Mouse (Mus musculus): ENCODE results near the gene Gmip. TPM values are rescaled to one million over a fixed set of nuclear protein-coding genes. Genes with fewer than 3 reads are reported as not detected.

Gene Gmip
- total and polyA plus RNA-seq, 3 experiments: 25.4 to 81.8 (median 48.1) TPM

DNA sequence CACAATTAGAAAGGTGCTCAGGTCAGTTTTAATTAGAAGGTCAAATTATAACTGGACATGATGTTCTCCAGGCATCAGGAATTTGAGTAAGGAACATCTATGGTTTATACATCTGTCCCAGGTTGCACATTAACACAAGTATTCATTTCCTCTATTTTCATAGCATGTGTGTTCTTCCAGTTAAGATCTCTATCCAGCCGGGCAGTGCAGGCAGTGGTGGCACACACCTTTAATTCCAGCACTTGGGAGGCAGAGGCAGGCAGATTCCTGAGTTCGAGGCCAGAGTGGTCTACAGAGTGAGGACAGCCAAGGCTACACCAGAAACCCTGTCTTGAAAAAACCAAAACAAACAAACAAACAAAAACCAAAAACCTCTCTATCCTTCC lies 33.3 kb upstream of the Gmip start:
- H3K27ac ChIP-seq (ENCODE audit: insufficient read depth, low read depth): no peak overlapping the region
- peak overlapping the region; percentile 32; the same call in 1 of the 2 replicates for H3K4me2 ChIP-seq (ENCODE audit: insufficient read depth, low read depth, poor library complexity, severe bottlenecking)
- peaks cover 9 to 28% of the 10 kb centered on the region in 2 experiments for H3K36me3 ChIP-seq (replicated peaks in 1 of 2; ENCODE audit: control insufficient read depth in 1 of 2, insufficient read depth in 1 of 2, low read length in 1 of 2)
- no peaks in the 10 kb centered on the region for H3K27me3 ChIP-seq (replicated peaks)
- dilution Hi-C loops (cut with MboI; ENCODE audit: extremely low pct_ligation_motif_present, extremely low pct_unique_long_range_greater_than_20kb, low sequenced_read_pairs) (no loop called here), in situ Hi-C loops (cut with MboI; ENCODE audit: low pct_ligation_motif_present, low pct_unique_long_range_greater_than_20kb, low sequenced_read_pairs) (no loop called here)
- H3K79me2 ChIP-seq (replicated peaks; ENCODE audit: control insufficient read depth, extremely low read depth, insufficient read depth, poor library complexity, severe bottlenecking): peaks cover 38% of the 10 kb centered on the region
- H3K4me1 ChIP-seq (ENCODE audit: control insufficient read depth in 1 of 2, insufficient read depth in 2 of 2): peaks cover 5 to 28% of the 10 kb centered on the region in 2 experiments
- H3K4me3 ChIP-seq (replicated peaks in 1 of 3; ENCODE audit: low read depth in 2 of 3, low read length in 2 of 3, poor library complexity in 1 of 3): peak overlapping the region; percentile 11 to 90 (median 38)
- no peaks in the 10 kb centered on the region for H3K9me3 ChIP-seq (replicated peaks; ENCODE audit: low read length)
- no peak for DNase-seq (ENCODE audit: extremely low read depth)
- no peak for TF ChIP-seq USF2 (conservative IDR thresholded peaks at IDR 0.05; ENCODE audit: low read depth, low read length)
- H3K9ac ChIP-seq (ENCODE audit: insufficient read depth, low read depth): no peak overlapping the region

DNA sequence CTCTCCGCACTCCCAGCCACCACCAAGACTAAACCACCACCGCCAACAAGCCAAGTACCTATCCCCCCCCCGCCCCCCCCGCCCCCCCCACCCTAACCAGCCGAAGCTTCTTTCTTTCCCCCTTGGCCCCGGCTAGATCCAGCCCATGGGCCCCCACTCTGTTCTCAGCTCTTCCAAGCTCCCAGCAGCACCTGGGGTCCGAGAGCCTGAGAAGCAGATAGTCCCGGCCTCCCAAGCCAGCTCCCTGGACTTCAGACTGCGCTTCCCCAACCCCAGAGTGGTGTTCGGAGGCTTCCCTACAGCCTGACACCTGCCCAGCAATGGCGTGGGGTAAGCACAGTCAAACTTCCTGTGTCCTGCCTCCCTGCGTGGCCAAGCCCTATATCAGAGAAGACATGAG lies 31.4 kb upstream of the Gmip start:
- TF ChIP-seq MEF2A (IDR thresholded peaks at IDR 0.05; ENCODE audit: borderline replicate concordance, low read depth, low read length): no peak
- no peak for TF ChIP-seq TCF12 (IDR thresholded peaks at IDR 0.05; ENCODE audit: low read depth, low read length)
- no peak for TF ChIP-seq BHLHE40 (IDR thresholded peaks at IDR 0.05; ENCODE audit: low read depth, low read length)
- TF ChIP-seq RCOR1 (conservative IDR thresholded peaks at IDR 0.05; ENCODE audit: low read depth, low read length): no peak
- no peak for TF ChIP-seq EP300 (IDR thresholded peaks at IDR 0.05; ENCODE audit: low read length)
- TF ChIP-seq JUND (conservative IDR thresholded peaks at IDR 0.05; ENCODE audit: low read depth, low read length): no peak
- no peak for TF ChIP-seq MYC (IDR thresholded peaks at IDR 0.05; ENCODE audit: low read depth, low read length)
- no peak for TF ChIP-seq USF1 (IDR thresholded peaks at IDR 0.05; ENCODE audit: low read depth, low read length)
- TF ChIP-seq MXI1 (IDR thresholded peaks at IDR 0.05; ENCODE audit: low read depth, low read length): no peak
- TF ChIP-seq ELF1 (IDR thresholded peaks at IDR 0.05; ENCODE audit: low read depth, low read length): no peak
- no peak for TF ChIP-seq ZKSCAN1 (IDR thresholded peaks at IDR 0.05; ENCODE audit: borderline replicate concordance, low read depth, low read length)
- no peak for TF ChIP-seq RAD21 (IDR thresholded peaks at IDR 0.05; ENCODE audit: low read depth, low read length)
- no peak for TF ChIP-seq ETS1 (conservative IDR thresholded peaks at IDR 0.05; ENCODE audit: low read depth, low read length)
- no peak for TF ChIP-seq IRF4 (IDR thresholded peaks at IDR 0.05; ENCODE audit: low read depth, low read length)
- no peak for TF ChIP-seq USF2 (conservative IDR thresholded peaks at IDR 0.05; ENCODE audit: low read depth, low read length)
- no peak for TF ChIP-seq SMC3 (IDR thresholded peaks at IDR 0.05; ENCODE audit: low read depth, low read length)
- TF ChIP-seq E2F4 (IDR thresholded peaks at IDR 0.05; ENCODE audit: insufficient replicate concordance, low read depth, low read length): no peak
- TF ChIP-seq JUN (IDR thresholded peaks at IDR 0.05; ENCODE audit: insufficient read depth, low read depth, low read length): no peak
- TF ChIP-seq PAX5 (IDR thresholded peaks at IDR 0.05; ENCODE audit: low read length): no peak
- Histone ChIP-seq H3K4me2 (ENCODE audit: insufficient read depth, low read depth, poor library complexity, severe bottlenecking) (no peak overlapping the region), H3K9me3 (replicated peaks; ENCODE audit: low read length) (no peaks in the 10 kb centered on the region), H3K27ac (ENCODE audit: insufficient read depth, low read depth) (no peak overlapping the region), H3K79me2 (replicated peaks; ENCODE audit: control insufficient read depth, extremely low read depth, insufficient read depth, poor library complexity, severe bottlenecking) (peaks cover 19% of the 10 kb centered on the region), H3K9ac (ENCODE audit: insufficient read depth, low read depth) (no peak overlapping the region), H3K4me3 (replicated peaks in 1 of 3; ENCODE audit: low read depth in 2 of 3, low read length in 2 of 3, poor library complexity in 1 of 3) (no peak overlapping the region), H3K36me3 (replicated peaks in 1 of 2; ENCODE audit: control insufficient read depth in 1 of 2, insufficient read depth in 1 of 2, low read length in 1 of 2) (peaks cover 0 to 11% of the 10 kb centered on the region in 2 experiments), H3K27me3 (replicated peaks) (no peaks in the 10 kb centered on the region), H3K4me1 (ENCODE audit: control insufficient read depth in 1 of 2, insufficient read depth in 2 of 2) (peaks cover under 1 to 24% of the 10 kb centered on the region in 2 experiments)
- dilution Hi-C loops (cut with MboI; ENCODE audit: extremely low pct_ligation_motif_present, extremely low pct_unique_long_range_greater_than_20kb, low sequenced_read_pairs) (no loop called here), in situ Hi-C loops (cut with MboI; ENCODE audit: low pct_ligation_motif_present, low pct_unique_long_range_greater_than_20kb, low sequenced_read_pairs) (no loop called here)
- DNase-seq (ENCODE audit: extremely low read depth): no peak
